Mouse (Mus musculus) lung, embryonic 14.5 days (tissue): Measurements from ENCODE around the gene Vars. TPM values are rescaled to one million over a fixed set of nuclear protein-coding genes. Genes with fewer than 3 reads are reported as not detected.
A peak's percentile ranks its signal among the peaks of the same experiment; 100 is the strongest.

ENCODE experiments used
- ATAC-seq: fragments of 200-750 bp; cut with Nextera tagmentation; 2 replicates; pipeline ENCODE4 v1.8.0; 2017; ENCODE audit warnings: mild to moderate bottlenecking, moderate TSS enrichment, moderate library complexity; ENCODE audit not compliant: insufficient read depth
- DNase-seq: peaks from one replicate; pipeline ENCODE4 v3.0.0-alpha.2; 2015
- H3K27ac ChIP-seq: fragments of 300-500 bp; sonication (generic); 2 replicates; pipeline ENCODE4 v1.5.1; 2014; ENCODE audit warnings: low read depth, mild to moderate bottlenecking, moderate library complexity
- H3K27me3 ChIP-seq: fragments of 300-500 bp; sonication (generic); 2 replicates; pipeline ENCODE4 v1.6.1; 2014; ENCODE audit warnings: low read length, control low read depth; ENCODE audit not compliant: insufficient read depth
- H3K36me3 ChIP-seq: fragments of 300-500 bp; sonication (generic); 2 replicates; pipeline ENCODE4 v1.6.1; 2014; ENCODE audit warnings: control low read depth; ENCODE audit not compliant: insufficient read depth
- H3K4me1 ChIP-seq: fragments of 300-500 bp; sonication (generic); 2 replicates; pipeline ENCODE4 v1.6.1; 2014; ENCODE audit warnings: antibody characterized with exemption, control low read depth; ENCODE audit not compliant: insufficient read depth
- H3K4me2 ChIP-seq: fragments of 300-500 bp; sonication (generic); 2 replicates; pipeline ENCODE4 v1.6.1; 2014; ENCODE audit warnings: mild to moderate bottlenecking
- H3K4me3 ChIP-seq: fragments of 300-500 bp; sonication (generic); 2 replicates; pipeline ENCODE4 v1.5.1; 2014; ENCODE audit warnings: low read depth, low read length
- H3K9ac ChIP-seq: fragments of 300-500 bp; sonication (generic); 2 replicates; pipeline ENCODE4 v1.6.1; 2014
- H3K9me3 ChIP-seq: fragments of 300-500 bp; sonication (generic); 2 replicates; pipeline ENCODE4 v1.6.1; 2016; ENCODE audit warnings: low read depth, low read length, control low read depth
- CTCF ChIP-seq: IDR thresholded peaks from 2 replicates; pipeline ENCODE4 v1.5.1; 2016; ENCODE audit warnings: antibody characterized with exemption, low read depth
- WGBS: fragments of 180-500 bp; shearing (Covaris S2); extraction: QIAGEN DNeasy Blood & Tissue Kit; methylation state at CpG from one replicate; pipeline ENCODE4 v1.1.7; 2014; 5-methylcytosine and 5-hydroxymethylcytosine counted together
- polyA plus RNA-seq: library from polyadenylated mRNA; unstranded; fragments of >200 nt; fragmentation: Nextera tagmentation; extraction: Ambion mirVana; gene quantifications from 2 replicates; pipeline ENCODE4 v1.2.1, GENCODE M21; 2014

Vars gene
- polyA plus RNA-seq: 135 and 161 TPM in 2 replicates

- peak; percentile 96 for DNase-seq
- Histone ChIP-seq H3K27ac (peak within 1 kb of the TSS; percentile 97), H3K4me1 (peaks cover 23% of the 10 kb centered on the region), H3K4me3 (peak within 1 kb of the TSS; percentile 92), H3K27me3 (no peaks in the 10 kb centered on the region), H3K9me3 (no peaks in the 10 kb centered on the region), H3K36me3 (peaks cover 50% of the 10 kb centered on the region), H3K4me2 (peak within 1 kb of the TSS; percentile 96), H3K9ac (peak within 1 kb of the TSS; percentile 96)
- peak; percentile 94 for ATAC-seq
- under 1% methylated on average over 81 of the region's 83 CpGs for WGBS
- TF ChIP-seq CTCF: no peak
Observed at GRCm38 (mm10) chr17:35000717-35001451, at the start of gene Vars. Gene Vars (plus strand): TSS chr17:35000987.

- under 1% methylated on average over 29 of the region's 29 CpGs for WGBS
- H3K27me3 ChIP-seq: peaks cover 5% of the 10 kb centered on the region; the same call in 1 of the 2 replicates
- H3K27ac ChIP-seq: peak overlapping the region; percentile 96
- ATAC-seq (no peak; the same call in 1 of the 2 replicates), DNase-seq (peak; percentile 35)
- H3K9me3 ChIP-seq: no peaks in the 10 kb centered on the region
- peak overlapping the region; percentile 97 for H3K4me2 ChIP-seq
- no peak for TF ChIP-seq CTCF
- peak overlapping the region; percentile 99 for H3K4me3 ChIP-seq
- peaks cover 25% of the 10 kb centered on the region for H3K36me3 ChIP-seq
- H3K9ac ChIP-seq: peak overlapping the region; percentile 99
- H3K4me1 ChIP-seq: peaks cover 8% of the 10 kb centered on the region
Observed at GRCm38 (mm10) chr17:34951636-34952377, 49.0 kb upstream of the Vars start.

- Histone ChIP-seq H3K4me1 (peaks cover 8% of the 10 kb centered on the region), H3K36me3 (peaks cover 25% of the 10 kb centered on the region), H3K4me2 (peak overlapping the region; percentile 97), H3K27ac (peak overlapping the region; percentile 96), H3K9ac (peak overlapping the region; percentile 99), H3K9me3 (no peaks in the 10 kb centered on the region), H3K27me3 (peaks cover 7% of the 10 kb centered on the region; the same call in 1 of the 2 replicates), H3K4me3 (peak overlapping the region; percentile 99)
- TF ChIP-seq CTCF: peak; percentile 78
- DNase-seq: peak; percentile 90
- WGBS: 1% methylated on average over 23 of the region's 23 CpGs
- ATAC-seq: peak; percentile 74
Observed at GRCm38 (mm10) chr17:34952378-34953040, 48.3 kb upstream of the Vars start.

GRCm38 (mm10) chr17:34953258-34953657 lies 47.5 kb upstream of the Vars start:
- Histone ChIP-seq H3K4me2 (peak overlapping the region; percentile 97; the same call in 1 of the 2 replicates), H3K36me3 (peaks cover 25% of the 10 kb centered on the region), H3K9ac (no peak overlapping the region), H3K4me3 (0 out of 2 replicates have a peak overlapping the region, but pooled peaks have one; percentile 99), H3K4me1 (peaks cover 8% of the 10 kb centered on the region), H3K27ac (no peak overlapping the region), H3K27me3 (peaks cover 7% of the 10 kb centered on the region; the same call in 1 of the 2 replicates), H3K9me3 (no peaks in the 10 kb centered on the region)
- ATAC-seq (no peak), DNase-seq (no peak)
- 84% methylated on average over 3 of the region's 3 CpGs for WGBS
- no peak for TF ChIP-seq CTCF

GRCm38 (mm10) chr17:34953904-34954303 lies 46.9 kb upstream of the Vars start:
- no peaks in the 10 kb centered on the region for H3K9me3 ChIP-seq
- ATAC-seq (no peak), DNase-seq (no peak)
- no peak overlapping the region for H3K27ac ChIP-seq
- H3K4me2 ChIP-seq: no peak overlapping the region
- H3K27me3 ChIP-seq: peaks cover 7% of the 10 kb centered on the region; the same call in 1 of the 2 replicates
- no peak overlapping the region for H3K9ac ChIP-seq
- peaks cover 25% of the 10 kb centered on the region for H3K36me3 ChIP-seq
- WGBS: 90% methylated on average over 4 of the region's 4 CpGs
- H3K4me3 ChIP-seq: no peak overlapping the region
- peaks cover 8% of the 10 kb centered on the region for H3K4me1 ChIP-seq
- TF ChIP-seq CTCF: no peak

- Histone ChIP-seq H3K36me3 (peaks cover 20% of the 10 kb centered on the region), H3K27ac (no peak overlapping the region), H3K27me3 (peaks cover 7% of the 10 kb centered on the region; the same call in 1 of the 2 replicates), H3K9ac (no peak overlapping the region), H3K9me3 (no peaks in the 10 kb centered on the region), H3K4me2 (no peak overlapping the region), H3K4me1 (peaks cover 8% of the 10 kb centered on the region), H3K4me3 (no peak overlapping the region)
- DNase-seq: no peak
- no peak for TF ChIP-seq CTCF
- no peak for ATAC-seq
- WGBS: 86% methylated on average over 4 of the region's 4 CpGs
Observed at GRCm38 (mm10) chr17:34954831-34955230, 46.0 kb upstream of the Vars start.

- no peak overlapping the region for H3K4me3 ChIP-seq
- peaks cover 7% of the 10 kb centered on the region; the same call in 1 of the 2 replicates for H3K27me3 ChIP-seq
- H3K4me2 ChIP-seq: no peak overlapping the region
- ATAC-seq: no peak
- H3K36me3 ChIP-seq: peaks cover 9% of the 10 kb centered on the region
- 67% methylated on average over 3 of the region's 3 CpGs for WGBS
- peaks cover 3% of the 10 kb centered on the region for H3K4me1 ChIP-seq
- no peak overlapping the region for H3K9ac ChIP-seq
- H3K27ac ChIP-seq: no peak overlapping the region
- no peak for DNase-seq
- no peaks in the 10 kb centered on the region for H3K9me3 ChIP-seq
- no peak for TF ChIP-seq CTCF
Observed at GRCm38 (mm10) chr17:34955884-34956283, 44.9 kb upstream of the Vars start.
